Mouse (Mus musculus) ES-Bruce4 (cell line): Measurements from ENCODE around the gene Immp2l. TPM values are rescaled to one million over a fixed set of nuclear protein-coding genes. Genes with fewer than 3 reads are reported as not detected.

Source experiments
- H3K27ac ChIP-seq: 2 replicates; pipeline ENCODE4 v1.5.1; 2012; ENCODE audit warnings: low read length, inconsistent platforms; ENCODE audit not compliant: insufficient read depth
- H3K27me3 ChIP-seq: 2 replicates; pipeline ENCODE4 v1.6.1; 2012; ENCODE audit warnings: mild to moderate bottlenecking, low read length, inconsistent platforms; ENCODE audit not compliant: control insufficient read depth, poor library complexity, insufficient read depth, severe bottlenecking
- H3K36me3 ChIP-seq: 2 replicates; pipeline ENCODE4 v1.6.1; 2012; ENCODE audit warnings: inconsistent platforms, mild to moderate bottlenecking, low read length, moderate library complexity; ENCODE audit not compliant: control insufficient read depth, poor library complexity, insufficient read depth, severe bottlenecking
- H3K4me1 ChIP-seq: one replicate; pipeline ENCODE4 v1.8.1; 2011; ENCODE audit warnings: low read length; ENCODE audit not compliant: control insufficient read depth, insufficient read depth
- H3K4me3 ChIP-seq: 2 replicates; pipeline ENCODE4 v1.5.1; 2011; ENCODE audit warnings: low read depth, mild to moderate bottlenecking, low read length
- H3K9ac ChIP-seq: 2 replicates; pipeline ENCODE4 v1.6.1; 2012; ENCODE audit warnings: low read depth, mild to moderate bottlenecking, inconsistent platforms; ENCODE audit not compliant: poor library complexity, severe bottlenecking
- H3K9me3 ChIP-seq: replicated peaks from 2 replicates; pipeline ENCODE4 v1.6.1; 2012; ENCODE audit warnings: mild to moderate bottlenecking, low read length, inconsistent platforms; ENCODE audit not compliant: control insufficient read depth, poor library complexity, insufficient read depth, severe bottlenecking
- CTCF ChIP-seq: IDR thresholded peaks from one replicate; pipeline ENCODE4 v1.8.1; 2011; ENCODE audit warnings: low read depth, low read length
- EP300 ChIP-seq: IDR thresholded peaks from 2 replicates; pipeline ENCODE4 v1.6.1; 2011; ENCODE audit warnings: low read depth, low read length; ENCODE audit not compliant: insufficient read depth
- POLR2A ChIP-seq: IDR thresholded peaks from one replicate; pipeline ENCODE4 v1.8.1; 2011; ENCODE audit warnings: low read length; ENCODE audit not compliant: insufficient read depth
- polyA plus RNA-seq: library from polyadenylated mRNA; stranded (reverse); fragments of >200 nt; gene quantifications from 2 replicates; pipeline ENCODE4 v1.2.4, GENCODE M21; 2011; ENCODE audit warnings: low read depth; ENCODE audit not compliant: missing spikeins, insufficient read depth, insufficient read length

The Immp2l gene
- polyA plus RNA-seq, 1 experiment, result 15.5 TPM

- H3K4me3 ChIP-seq, result no peak overlapping the region
- H3K4me1 ChIP-seq, result no peaks in the 10 kb centered on the region
- no peaks in the 10 kb centered on the region for H3K9me3 ChIP-seq
- H3K36me3 ChIP-seq, result no peaks in the 10 kb centered on the region
- H3K9ac ChIP-seq, result no peak overlapping the region
- TF ChIP-seq POLR2A (no peak), CTCF (no peak), EP300 (no peak)
- no peak overlapping the region for H3K27ac ChIP-seq
- no peaks in the 10 kb centered on the region for H3K27me3 ChIP-seq
Measured at GRCm38 (mm10) chr12:41090771-41091170, 66.9 kb downstream of the Immp2l start.

GRCm38 (mm10) chr12:41091316-41091715 lies 67.4 kb downstream of the Immp2l start:
- TF ChIP-seq EP300 (no peak), CTCF (no peak), POLR2A (no peak)
- Histone ChIP-seq H3K27me3 (no peaks in the 10 kb centered on the region), H3K27ac (no peak overlapping the region), H3K9me3 (no peaks in the 10 kb centered on the region), H3K4me1 (no peaks in the 10 kb centered on the region), H3K4me3 (no peak overlapping the region), H3K36me3 (no peaks in the 10 kb centered on the region), H3K9ac (no peak overlapping the region)

GRCm38 (mm10) chr12:41096045-41096444 lies 72.2 kb downstream of the Immp2l start:
- no peaks in the 10 kb centered on the region for H3K9me3 ChIP-seq
- H3K27ac ChIP-seq, result no peak overlapping the region
- TF ChIP-seq POLR2A, result no peak
- no peak for TF ChIP-seq EP300
- TF ChIP-seq CTCF, result no peak
- H3K4me1 ChIP-seq, result no peaks in the 10 kb centered on the region
- no peaks in the 10 kb centered on the region for H3K27me3 ChIP-seq
- H3K36me3 ChIP-seq, result no peaks in the 10 kb centered on the region
- H3K4me3 ChIP-seq, result no peak overlapping the region
- H3K9ac ChIP-seq, result no peak overlapping the region

- peak; percentile 66 for TF ChIP-seq CTCF
- TF ChIP-seq POLR2A, result no peak
- no peak for TF ChIP-seq EP300
- Histone ChIP-seq H3K36me3 (no peaks in the 10 kb centered on the region), H3K27ac (no peak overlapping the region), H3K27me3 (no peaks in the 10 kb centered on the region), H3K4me3 (no peak overlapping the region), H3K9ac (no peak overlapping the region), H3K9me3 (no peaks in the 10 kb centered on the region; the same call in 1 of the 2 replicates), H3K4me1 (no peaks in the 10 kb centered on the region)
Measured at GRCm38 (mm10) chr12:41097406-41097805, 73.5 kb downstream of the Immp2l start.

GRCm38 (mm10) chr12:41109011-41109410 lies 85.1 kb downstream of the Immp2l start:
- Histone ChIP-seq H3K9ac (no peak overlapping the region), H3K27ac (no peak overlapping the region)
- TF ChIP-seq CTCF (no peak), POLR2A (no peak), EP300 (no peak)

GRCm38 (mm10) chr12:41111456-41111855 lies 87.6 kb downstream of the Immp2l start:
- Histone ChIP-seq H3K27me3 (no peaks in the 10 kb centered on the region), H3K4me1 (no peaks in the 10 kb centered on the region), H3K9me3 (no peaks in the 10 kb centered on the region), H3K4me3 (no peak overlapping the region), H3K9ac (no peak overlapping the region), H3K36me3 (no peaks in the 10 kb centered on the region), H3K27ac (no peak overlapping the region)
- no peak for TF ChIP-seq POLR2A
- no peak for TF ChIP-seq EP300
- TF ChIP-seq CTCF, result no peak

More at GRCm38 (mm10) chr12:41109011-41109410, 85.1 kb downstream of the Immp2l start:
- H3K4me1 ChIP-seq, result no peaks in the 10 kb centered on the region
- H3K36me3 ChIP-seq, result no peaks in the 10 kb centered on the region
- no peaks in the 10 kb centered on the region for H3K9me3 ChIP-seq
- no peaks in the 10 kb centered on the region for H3K27me3 ChIP-seq
- no peak overlapping the region for H3K4me3 ChIP-seq
